ENCODE assay signal across 28 mouse cellular contexts in the genomic region with DNA sequence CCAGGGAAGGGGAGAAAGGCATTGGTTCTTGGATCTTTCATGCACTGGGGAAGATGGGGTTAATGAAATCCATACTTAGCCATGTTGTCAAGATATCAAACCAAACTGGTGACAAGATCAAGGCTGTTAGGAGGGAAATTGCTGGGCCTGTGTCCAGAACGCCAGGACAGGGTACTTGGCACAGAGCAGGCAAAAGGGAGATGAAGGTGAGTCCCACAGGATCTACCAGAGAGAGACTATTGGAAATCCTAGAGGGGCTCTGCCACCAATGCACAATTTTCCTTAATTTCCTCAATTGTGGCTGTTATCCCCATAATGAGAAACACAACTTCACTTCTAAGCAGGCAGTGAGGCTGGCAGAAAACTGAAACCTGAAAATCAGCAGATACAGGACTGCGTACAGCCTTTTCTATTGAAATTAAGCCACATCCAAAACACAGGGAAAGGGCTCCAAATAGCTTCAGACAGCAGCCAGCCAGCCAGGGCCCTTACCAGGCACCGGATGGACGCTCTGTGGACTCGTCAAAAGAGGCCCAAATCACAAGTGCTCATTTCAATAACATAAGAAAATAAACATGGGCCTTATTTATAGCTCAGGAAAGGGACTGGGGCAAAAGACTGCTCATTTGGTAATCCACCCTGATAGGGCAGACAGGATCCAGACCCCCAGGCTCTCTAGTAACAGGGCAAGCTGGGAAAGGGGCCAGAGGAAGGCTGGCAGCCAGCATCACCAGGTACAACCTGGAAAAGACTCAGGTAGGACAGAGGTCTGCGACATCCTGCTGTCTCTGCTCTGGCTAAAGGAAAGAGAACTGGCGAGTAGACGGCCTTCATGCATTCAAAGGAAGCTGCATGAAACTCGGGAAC. TPM values are rescaled to one million over a fixed set of nuclear protein-coding genes. Genes with fewer than 3 reads are reported as not detected.
DNase-seq lines count a peak whose midpoint lies in the region; ATAC-seq lines count a peak whose summit lies in the region.
"Had no signal": no experiment of that assay in that cellular context is flagged by ENCODE, and none has a peak within 500 bp of the region (broad histone marks: within the 10 kb centered on the region; RNA-seq: fewer than 3 reads in every experiment).

No protein-coding gene starts in this region.

- H3K36me3 ChIP-seq in embryonic facial prominence, embryonic 12.5 days = no peaks in the 10 kb centered on the region
- H3K36me3 ChIP-seq in limb, embryonic 13.5 days = no peaks in the 10 kb centered on the region
- H3K36me3 ChIP-seq: forebrain, embryonic 10.5 days; hindbrain, embryonic 12.5 days; limb, embryonic 15.5 days; midbrain, embryonic 15.5 days; neural tube, embryonic 12.5 days had no signal

- no peaks in the 10 kb centered on the region for H3K9me3 ChIP-seq in embryonic facial prominence, embryonic 12.5 days
- H3K9me3 ChIP-seq in limb, embryonic 13.5 days = no peaks in the 10 kb centered on the region
- H3K9me3 ChIP-seq: forebrain, embryonic 10.5 days; G1E; hindbrain, embryonic 12.5 days; limb, embryonic 15.5 days; midbrain, embryonic 15.5 days; neural tube, embryonic 12.5 days had no signal

- no peaks in the 10 kb centered on the region for H3K27me3 ChIP-seq in embryonic facial prominence, embryonic 12.5 days
- no peaks in the 10 kb centered on the region for H3K27me3 ChIP-seq in limb, embryonic 13.5 days
- H3K27me3 ChIP-seq: hindbrain, embryonic 12.5 days; limb, embryonic 15.5 days; midbrain, embryonic 15.5 days; neural tube, embryonic 12.5 days; Patski had no signal

- DNase-seq in cerebellum, adult 18-20 months = peak; percentile 40 to 48
- DNase-seq in cerebellum, postnatal 10 days = peak; percentile 65 to 79
- no peak for DNase-seq in kidney, postnatal 10 days
- no peak for DNase-seq in layer of hippocampus, postnatal 25 days (ENCODE audit: extremely low spot score in 1 of 2, low spot score in 1 of 2)
- DNase-seq: B cell, adult 2 months; gastrocnemius, postnatal 25 days; kidney, adult 18-20 months; lung, embryonic 14.5 days; lung, postnatal 4 days; right cerebral cortex, postnatal 25 days; spleen, adult 18-20 months; thymus, postnatal 25 days had no signal

- ATAC-seq in embryonic facial prominence, embryonic 12.5 days (ENCODE audit: insufficient number of reproducible peaks, insufficient read depth, low FRiP score, low TSS enrichment) = peak; percentile 62
- no peak for ATAC-seq in limb, embryonic 13.5 days (ENCODE audit: low FRiP score, low read depth)
- no peak for ATAC-seq in granulocyte monocyte progenitor cell, adult 5-6 weeks (replicated peaks; ENCODE audit: poor library complexity, severe bottlenecking)
- ATAC-seq: forebrain, embryonic 16.5 days; inflammation-experienced regulatory T-cells, adult 6 months; midbrain, embryonic 15.5 days; Patski had no signal

- WGBS in embryonic facial prominence, embryonic 12.5 days = 43% methylated on average over 9 of the region's 9 CpGs
- WGBS in limb, embryonic 13.5 days = 56% methylated on average over 9 of the region's 9 CpGs

- H3K4me2 ChIP-seq in embryonic facial prominence, embryonic 12.5 days (replicated peaks) = no peak overlapping the region
- H3K4me2 ChIP-seq in limb, embryonic 13.5 days (replicated peaks) = no peak overlapping the region
- H3K4me2 ChIP-seq: hindbrain, embryonic 12.5 days; limb, embryonic 15.5 days; lung, embryonic 14.5 days; midbrain, embryonic 15.5 days; neural tube, embryonic 12.5 days had no signal

- H3K4me3 ChIP-seq in embryonic facial prominence, embryonic 12.5 days = no peak overlapping the region
- no peak overlapping the region for H3K4me3 ChIP-seq in limb, embryonic 13.5 days
- H3K4me3 ChIP-seq: forebrain, embryonic 10.5 days; hindbrain, embryonic 12.5 days; limb, embryonic 15.5 days; midbrain, embryonic 15.5 days; neural tube, embryonic 12.5 days had no signal

- H3K9ac ChIP-seq in embryonic facial prominence, embryonic 12.5 days = no peak overlapping the region
- no peak overlapping the region for H3K9ac ChIP-seq in limb, embryonic 13.5 days
- H3K9ac ChIP-seq: hindbrain, embryonic 12.5 days; limb, embryonic 15.5 days; liver, embryonic 14.5 days; lung, embryonic 14.5 days; midbrain, embryonic 15.5 days; neural tube, embryonic 12.5 days had no signal

- peaks cover 49% of the 10 kb centered on the region for H3K4me1 ChIP-seq in embryonic facial prominence, embryonic 12.5 days
- H3K4me1 ChIP-seq in limb, embryonic 13.5 days = peaks cover 12% of the 10 kb centered on the region
- H3K4me1 ChIP-seq: midbrain, embryonic 15.5 days; neural tube, embryonic 12.5 days had no signal

- peak overlapping the region; percentile 84 for H3K27ac ChIP-seq in embryonic facial prominence, embryonic 12.5 days
- H3K27ac ChIP-seq in limb, embryonic 13.5 days = peak overlapping the region; percentile 2; the same call in 1 of the 2 replicates
- H3K27ac ChIP-seq: forebrain, embryonic 10.5 days; hindbrain, embryonic 12.5 days; kidney, postnatal 0 days; limb, embryonic 15.5 days; liver, embryonic 14.5 days; midbrain, embryonic 15.5 days; neural tube, embryonic 12.5 days had no signal

RNA-seq across cellular contexts. Expression of a gene that starts 48.1 kb away (rescaled TPM):
- polyA plus RNA-seq in embryonic facial prominence, embryonic 12.5 days (2016; fragmentation: Nextera tagmentation; extraction: Ambion mirVana) = 24.3 and 27.8 TPM in 2 replicates
- 2.5 and 2.6 TPM in 2 replicates for polyA plus RNA-seq in limb, embryonic 13.5 days (2015; fragmentation: Nextera tagmentation; extraction: Ambion mirVana)
- not detected in 2 replicates for total RNA-seq in granulocyte monocyte progenitor cell, adult 5-6 weeks (2014; fragmentation: Nextera tagmentation)
- not detected in 2 replicates for total RNA-seq in granulocyte monocyte progenitor cell, adult 5-6 weeks (2017)
- total RNA-seq in layer of hippocampus, postnatal 25 days (2021) = under 1 TPM; 0.44 to 0.56 TPM
- total RNA-seq: CH12.LX; megakaryocyte-erythroid progenitor cell, adult 5-6 weeks had no signal
- polyA plus RNA-seq: G1E, Patski had no signal

Comparison
In these comparisons a context has a peak if more than half of its experiments do, and no peak if none do; other contexts are left out.
1. DNase-seq: peak in cerebellum, adult 18-20 months (2 of 2) and cerebellum, postnatal 10 days (2 of 2); none in kidney, postnatal 10 days (single experiment) and layer of hippocampus, postnatal 25 days (0 of 2).